Mouse (Mus musculus) C3H10T1/2 (cell line): ENCODE measurements around the gene Gm10378. TPM values are rescaled to one million over a fixed set of nuclear protein-coding genes. Genes with fewer than 3 reads are reported as not detected.

ENCODE experiments used
- polyA plus RNA-seq, 2 experiments: library from polyadenylated mRNA; unstranded; fragments of >200 nt; fragmentation: generic; extraction: Trizol; gene quantifications; one replicate each; pipeline ENCODE4 v1.2.1; 2012; ENCODE audit warnings: missing spikeins in 2 of 2

Gene Gm10378
- polyA plus RNA-seq: under 1 TPM in 1 of 2 experiments, not detected in 1; 0.11 TPM

DNA sequence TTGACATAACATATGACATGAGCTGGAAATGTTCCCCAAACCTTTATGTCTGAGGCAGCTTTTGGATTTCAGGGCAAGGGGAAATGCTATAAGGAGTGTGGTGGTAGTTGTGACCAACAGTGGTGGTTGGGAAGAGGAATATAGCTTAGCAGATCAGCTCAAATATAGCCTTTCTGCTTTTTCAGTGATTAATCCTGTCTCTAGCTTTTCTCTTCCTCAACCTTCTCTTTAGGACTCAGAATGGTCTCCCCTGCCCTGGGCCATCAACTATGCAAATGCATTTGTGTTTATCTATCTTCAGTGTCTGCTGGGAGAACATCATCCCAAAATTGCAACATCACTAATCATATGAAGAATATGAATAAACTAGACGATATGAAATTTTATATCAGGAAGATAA lies at the start of gene Gm10378:
Gene Gm10378, plus strand, starts transcription at position 301 of the 400 bp plus-strand sequence.

DNA sequence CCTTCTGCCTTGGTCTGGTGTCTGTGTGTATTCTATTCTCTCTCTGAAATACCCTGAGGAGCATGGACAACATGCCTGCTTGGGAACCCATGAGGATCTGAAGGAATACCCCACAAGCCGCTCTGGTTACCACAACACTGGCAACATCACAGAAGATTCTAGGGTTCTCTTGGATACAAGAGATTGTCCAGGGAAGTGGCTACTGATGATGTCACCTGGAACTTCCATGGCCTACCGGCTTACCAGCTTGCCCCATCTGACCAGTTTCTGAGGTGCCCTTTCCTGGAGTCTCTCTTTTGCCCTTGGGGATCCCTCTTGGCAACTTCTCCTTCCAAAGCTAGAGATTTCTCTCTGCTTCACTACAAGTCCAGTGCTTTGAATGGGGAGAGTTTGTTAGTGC lies 13.9 kb upstream of the Gm10378 start, which contains the start of gene Gm3633:
Gene Gm3633, minus strand, starts transcription at position 101 of the 400 bp plus-strand sequence.

Other genes with a start within 250 kb of the Gm10378 start
- gene Gm8005, start 216.3 kb upstream of the Gm10378 start, polyA plus RNA-seq: not detected
- not detected for gene Gm8011, start 192.1 kb upstream of the Gm10378 start, polyA plus RNA-seq
- gene Gm8020, start 153.6 kb upstream of the Gm10378 start, polyA plus RNA-seq: not detected
- gene Gm8024, start 131.7 kb upstream of the Gm10378 start, polyA plus RNA-seq: not detected
- gene Gm17124, start 56.1 kb upstream of the Gm10378 start, polyA plus RNA-seq: not detected
- not detected for gene Gm3633, start 14.0 kb upstream of the Gm10378 start, polyA plus RNA-seq
- gene Gm3015, start 112.9 kb downstream of the Gm10378 start, polyA plus RNA-seq: not detected
- gene Gm10377, start 142.0 kb downstream of the Gm10378 start, polyA plus RNA-seq: not detected
- gene Gm21977, start 197.5 kb downstream of the Gm10378 start, polyA plus RNA-seq: not detected